Mouse (Mus musculus): ENCODE results near the gene Klhl9.
"Not testable (repeated sequence)": the region's sequence is repeated elsewhere in the genome, so short reads cannot be mapped to it uniquely, and the experiment has no call there.

DNA sequence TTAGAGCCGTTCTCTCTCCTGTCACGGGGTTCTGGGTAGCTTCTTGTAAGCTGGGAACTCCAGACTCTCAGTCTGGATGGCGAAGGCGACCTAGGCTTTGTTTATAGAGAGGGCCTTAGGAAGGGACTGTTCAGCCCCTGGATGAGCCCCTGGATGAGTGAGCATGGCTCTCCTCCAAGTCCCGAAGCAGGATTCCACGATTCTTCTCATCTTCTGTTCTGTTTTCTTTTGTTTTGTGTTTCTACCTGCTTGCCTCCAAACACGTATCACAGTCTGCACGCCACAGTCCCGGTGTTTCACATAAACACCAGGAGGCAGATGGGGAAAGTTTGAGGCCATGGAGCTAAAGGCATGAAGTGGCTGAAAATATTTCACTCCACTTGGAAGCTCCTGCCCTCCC lies 36.5 kb upstream of the Klhl9 start:
- not testable (repeated sequence) for TF ChIP-seq CTCF (IDR thresholded peaks at IDR 0.05; ENCODE audit: control insufficient read depth, insufficient read depth, insufficient read length); CEBPB (IDR thresholded peaks at IDR 0.05; ENCODE audit: low read depth); FOSL1 (IDR thresholded peaks at IDR 0.05; ENCODE audit: insufficient read depth, low read length, poor library complexity, severe bottlenecking); USF1 (IDR thresholded peaks at IDR 0.05; ENCODE audit: low read depth)
